Mouse (Mus musculus) C2C12 (cell line): ENCODE measurements around the gene Olig1.

Experiments
- CEBPB ChIP-seq: IDR thresholded peaks from one replicate; pipeline ENCODE4 v1.6.1; 2011; ENCODE audit warnings: low read depth, mild to moderate bottlenecking, control low read depth, moderate library complexity
- CTCF ChIP-seq: IDR thresholded peaks from one replicate; pipeline ENCODE4 v1.5.1; 2011; ENCODE audit not compliant: control insufficient read depth, insufficient read depth, insufficient read length
- MAX ChIP-seq: IDR thresholded peaks from one replicate; pipeline ENCODE4 v1.6.1; 2011; ENCODE audit warnings: mild to moderate bottlenecking, control low read depth
- MYOD1 ChIP-seq: IDR thresholded peaks from one replicate; pipeline ENCODE4 v1.6.1; 2011; ENCODE audit warnings: low read depth; ENCODE audit not compliant: control insufficient read depth, insufficient read length
- MYOG ChIP-seq: IDR thresholded peaks from one replicate; pipeline ENCODE4 v1.6.1; 2011; ENCODE audit not compliant: control insufficient read depth, insufficient read length; ENCODE audit errors: extremely low read depth
- USF1 ChIP-seq: IDR thresholded peaks from one replicate; pipeline ENCODE4 v1.6.1; 2011; ENCODE audit warnings: low read depth, mild to moderate bottlenecking, control low read depth, moderate library complexity

DNA sequence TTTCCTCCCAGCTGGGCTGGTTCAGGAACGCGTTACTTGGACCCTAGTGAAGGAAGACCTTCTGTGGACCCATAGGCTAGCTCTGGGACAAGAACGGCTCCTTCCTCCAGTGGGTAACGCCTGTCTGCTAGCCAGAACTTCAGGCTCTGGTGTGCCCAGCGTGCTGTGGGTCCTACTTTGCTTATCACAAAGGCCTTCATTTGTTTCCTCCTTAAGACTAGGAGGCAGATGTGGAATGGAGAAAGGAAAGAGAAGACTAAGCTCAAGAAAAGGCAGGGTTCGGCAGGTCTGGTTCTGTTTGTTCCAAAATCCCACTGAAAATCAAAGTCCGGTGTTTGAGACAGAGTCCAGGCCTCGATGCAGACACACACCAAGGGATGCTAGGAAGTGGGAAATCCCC is 39.9 kb upstream of the Olig1 start:
- TF ChIP-seq CTCF, result no peak
- TF ChIP-seq MYOD1, result no peak
- no peak for TF ChIP-seq CEBPB
- TF ChIP-seq MYOG, result no peak
- no peak for TF ChIP-seq MAX
- TF ChIP-seq USF1, result no peak
